Mouse (Mus musculus): ENCODE results near the gene Tmem145. TPM values are rescaled to one million over a fixed set of nuclear protein-coding genes. Genes with fewer than 3 reads are reported as not detected.
"Not testable (repeated sequence)": the region's sequence is repeated elsewhere in the genome, so short reads cannot be mapped to it uniquely, and the experiment has no call there.

Tmem145 gene
- polyA plus RNA-seq, 1 experiment from 2014 or later = 0.10 TPM

DNA sequence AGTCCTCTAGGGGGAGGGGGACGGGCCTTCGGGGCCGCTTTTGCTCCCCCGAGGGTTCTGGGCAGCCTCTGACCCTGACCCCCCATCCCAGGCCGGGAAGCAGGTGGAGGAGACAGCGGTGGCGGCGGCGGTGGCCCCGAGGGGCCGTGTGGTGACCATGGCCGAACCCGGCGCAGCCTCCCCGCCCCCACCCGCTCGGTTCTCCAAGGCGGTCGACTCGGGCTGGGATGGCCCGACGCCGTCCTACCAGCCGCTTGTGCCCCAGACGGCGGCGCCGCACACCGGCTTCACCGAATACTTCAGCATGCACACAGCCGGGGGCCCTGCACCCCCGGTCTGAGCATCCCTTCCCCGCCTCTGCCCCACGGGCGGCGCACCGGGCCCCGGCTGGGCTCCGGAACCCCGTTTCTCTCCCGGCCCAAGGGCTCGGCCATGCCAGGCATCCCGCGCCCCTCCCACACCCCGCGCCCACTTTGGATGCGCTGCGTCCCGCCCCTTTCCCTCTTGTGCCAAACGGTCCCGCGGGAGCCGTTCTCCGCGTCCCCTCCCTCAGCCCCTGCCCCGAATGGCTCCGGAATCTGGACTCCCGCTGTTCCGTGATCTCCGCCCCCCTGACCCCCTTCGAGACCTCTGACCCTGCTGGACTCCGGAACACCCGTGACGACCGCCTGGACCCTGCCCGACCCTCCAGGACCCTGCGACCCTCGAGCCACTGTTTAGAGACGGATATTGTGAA, 9.6 kb downstream of the Tmem145 start:
- Histone ChIP-seq H3K4me3 (ENCODE audit: low read length) (peak overlapping the region; percentile 55), H3K4me2 (replicated peaks; ENCODE audit: low read depth, low read length) (peak overlapping the region; percentile 85), H3K9me3 (ENCODE audit: low read length) (no peaks in the 10 kb centered on the region), H3K36me3 (ENCODE audit: insufficient read depth, low read length) (no peaks in the 10 kb centered on the region), H3K27ac (ENCODE audit: low read length) (no peak overlapping the region), H3K27me3 (ENCODE audit: insufficient read depth, low read length) (peaks cover 46% of the 10 kb centered on the region), H3K9ac (replicated peaks; ENCODE audit: low read length) (peak overlapping the region; percentile 57), H3K4me1 (ENCODE audit: insufficient read depth, low read length) (peaks cover 31% of the 10 kb centered on the region)
- WGBS = under 1% methylated on average over 61 of the region's 69 CpGs
- ATAC-seq (ENCODE audit: low FRiP score, low TSS enrichment) = no peak

DNA sequence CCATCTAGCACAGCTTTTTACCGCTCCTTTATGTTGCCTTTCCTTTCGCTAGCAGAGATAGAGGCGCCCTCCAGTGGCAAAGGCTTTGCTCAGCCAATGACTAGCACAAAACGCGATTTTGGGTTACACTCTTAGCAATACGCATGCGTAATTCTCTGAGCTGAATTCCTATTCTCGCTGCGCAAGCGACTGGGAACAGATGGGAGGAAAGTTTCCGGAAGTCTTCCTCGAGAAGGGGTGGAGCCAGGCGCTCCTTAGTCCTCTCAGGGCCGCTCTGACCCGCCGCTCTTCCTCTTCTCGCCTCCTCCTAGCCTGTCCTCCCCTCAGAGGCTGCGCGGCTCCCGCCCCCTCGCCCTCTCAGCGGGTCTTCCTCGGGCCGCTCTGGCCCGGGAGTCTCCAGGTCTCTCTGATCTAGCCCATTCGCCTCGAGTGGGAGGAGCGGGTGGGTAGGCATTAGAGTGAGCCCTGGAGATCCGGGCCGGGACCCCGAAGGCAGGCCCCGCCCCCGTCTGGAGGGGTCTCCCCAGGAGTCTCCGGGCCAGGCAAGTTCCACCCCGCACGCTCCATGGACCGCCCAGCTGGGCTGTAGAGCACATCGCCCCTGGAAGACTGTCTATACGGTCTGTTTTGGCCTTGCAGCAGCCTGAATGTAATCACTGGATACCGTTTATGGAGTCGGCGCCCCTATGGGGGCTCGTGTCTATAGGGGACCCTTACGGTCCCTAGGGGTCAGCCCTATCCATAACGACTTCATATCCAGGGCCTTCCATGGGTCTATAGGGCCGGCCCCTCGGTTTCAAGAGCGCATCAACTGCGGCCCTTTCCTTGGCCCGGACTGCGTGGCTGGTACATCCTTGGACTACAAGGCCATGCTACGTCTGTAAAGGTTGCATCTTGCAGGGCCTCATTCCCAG, 10.9 kb downstream of the Tmem145 start, which contains the start of gene Megf8:
TSS of gene Megf8 (plus strand) at position 633 of the 914 bp plus-strand sequence.
- Histone ChIP-seq H3K27me3 (ENCODE audit: insufficient read depth, low read length) (peaks cover 40% of the 10 kb centered on the region), H3K4me1 (ENCODE audit: insufficient read depth, low read length) (peaks cover 40% of the 10 kb centered on the region), H3K4me3 (ENCODE audit: low read length) (peak within 1 kb of the TSS; percentile 54), H3K9ac (replicated peaks; ENCODE audit: low read length) (peak within 1 kb of the TSS; percentile 75), H3K4me2 (replicated peaks; ENCODE audit: low read depth, low read length) (peak within 1 kb of the TSS; percentile 85), H3K27ac (ENCODE audit: low read length) (peak within 1 kb of the TSS; percentile 74), H3K36me3 (ENCODE audit: insufficient read depth, low read length) (no peaks in the 10 kb centered on the region), H3K9me3 (ENCODE audit: low read length) (no peaks in the 10 kb centered on the region)
- peak; percentile 99 for ATAC-seq (ENCODE audit: low FRiP score, low TSS enrichment)
- under 1% methylated on average over 52 of the region's 52 CpGs for WGBS

DNA sequence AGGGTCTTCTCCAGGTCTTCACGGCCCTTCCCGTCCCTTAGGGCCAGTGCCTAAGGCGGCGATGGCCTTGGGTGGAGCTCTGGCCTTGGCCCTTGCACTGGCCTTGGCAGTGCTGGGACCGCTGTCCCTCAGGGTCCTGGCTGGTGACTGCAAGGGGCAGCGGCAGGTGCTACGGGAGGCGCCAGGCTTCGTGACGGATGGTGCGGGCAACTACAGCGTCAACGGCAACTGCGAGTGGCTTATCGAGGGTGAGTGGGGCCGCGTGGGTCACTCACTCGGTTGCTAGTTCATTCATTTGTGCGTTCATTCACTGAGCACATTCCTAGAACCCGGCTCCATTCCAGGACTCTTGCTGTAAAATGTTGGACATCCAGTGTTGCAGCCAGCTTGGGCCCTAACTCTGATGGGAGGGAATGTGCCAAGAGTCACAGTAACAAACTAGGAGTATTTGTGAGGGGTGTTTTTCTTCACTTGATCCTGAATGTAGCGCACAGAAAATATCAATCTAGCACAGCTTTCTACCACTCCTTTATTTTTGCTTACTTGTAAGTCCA, 11.6 kb downstream of the Tmem145 start:
- WGBS = 8% methylated on average over 21 of the region's 21 CpGs
- Histone ChIP-seq H3K4me3 (ENCODE audit: low read length) (peak overlapping the region; percentile 54), H3K4me1 (ENCODE audit: insufficient read depth, low read length) (peaks cover 42% of the 10 kb centered on the region), H3K9ac (replicated peaks; ENCODE audit: low read length) (peak overlapping the region; percentile 75), H3K4me2 (replicated peaks; ENCODE audit: low read depth, low read length) (peak overlapping the region; percentile 74), H3K27ac (ENCODE audit: low read length) (peak overlapping the region; percentile 74), H3K9me3 (ENCODE audit: low read length) (no peaks in the 10 kb centered on the region), H3K36me3 (ENCODE audit: insufficient read depth, low read length) (no peaks in the 10 kb centered on the region), H3K27me3 (ENCODE audit: insufficient read depth, low read length) (peaks cover 33% of the 10 kb centered on the region)
- ATAC-seq (ENCODE audit: low FRiP score, low TSS enrichment) = peak; percentile 7

DNA sequence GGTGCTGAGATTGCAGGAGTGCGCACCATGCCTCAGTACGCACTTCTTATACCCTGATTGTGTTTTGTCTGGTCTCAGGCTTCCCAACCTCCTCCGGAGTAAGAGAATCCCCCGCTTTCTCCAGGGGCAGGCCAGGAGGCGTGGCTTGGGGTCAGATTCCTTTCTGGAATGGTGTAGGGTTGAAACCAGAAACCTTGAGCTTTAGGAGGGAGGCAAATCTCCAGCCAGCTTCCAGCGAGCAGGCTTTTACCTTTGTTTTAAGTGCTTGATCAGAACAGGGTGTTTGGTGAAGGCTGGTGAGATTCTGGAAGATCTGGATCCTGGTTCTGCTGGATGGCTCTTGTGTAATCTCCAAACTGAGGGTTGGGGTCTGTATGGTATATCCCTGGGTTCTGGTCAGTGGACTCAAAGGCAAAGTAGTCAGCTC, 16.2 kb downstream of the Tmem145 start:
- WGBS = 5% methylated on average over 6 of the region's 6 CpGs
- Histone ChIP-seq H3K4me3 (ENCODE audit: low read length) (peak overlapping the region; percentile 19; the same call in 1 of the 2 replicates), H3K36me3 (ENCODE audit: insufficient read depth, low read length) (0 out of 2 replicates have a peak, but pooled peaks cover 3% of the 10 kb centered on the region), H3K27me3 (ENCODE audit: insufficient read depth, low read length) (no peaks in the 10 kb centered on the region), H3K27ac (ENCODE audit: low read length) (peak overlapping the region; percentile 98), H3K4me1 (ENCODE audit: insufficient read depth, low read length) (peaks cover 27% of the 10 kb centered on the region), H3K9me3 (ENCODE audit: low read length) (no peaks in the 10 kb centered on the region), H3K9ac (replicated peaks; ENCODE audit: low read length) (peak overlapping the region; percentile 50; the same call in 1 of the 2 replicates), H3K4me2 (replicated peaks; ENCODE audit: low read depth, low read length) (peak overlapping the region; percentile 46)
- ATAC-seq (ENCODE audit: low FRiP score, low TSS enrichment) = peak; percentile 91

DNA sequence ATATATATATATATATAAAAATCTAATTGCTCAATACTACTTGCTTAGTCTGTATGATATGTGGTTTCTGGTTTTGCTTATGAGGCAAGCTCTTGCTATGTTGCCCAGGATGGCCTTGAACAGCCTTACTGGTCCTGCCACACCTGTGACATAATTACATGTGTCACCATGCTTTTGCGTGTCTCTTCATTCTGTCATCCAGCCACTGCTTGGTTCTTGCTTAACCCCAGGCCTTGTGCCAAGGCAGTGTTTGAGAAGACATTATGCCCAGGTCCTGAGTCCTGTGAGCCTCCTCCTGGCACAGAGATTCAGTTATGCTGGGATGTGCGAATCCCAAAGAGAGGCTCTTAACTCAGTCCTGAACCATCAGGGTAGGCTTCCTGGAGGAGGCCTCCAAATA, 17.3 kb downstream of the Tmem145 start:
- 0 out of 2 replicates have a peak overlapping the region, but pooled peaks have one; percentile 32 for H3K27ac ChIP-seq (ENCODE audit: low read length)
- H3K27me3 ChIP-seq (ENCODE audit: insufficient read depth, low read length) = no peaks in the 10 kb centered on the region
- H3K4me2 ChIP-seq (replicated peaks; ENCODE audit: low read depth, low read length) = no peak overlapping the region
- no peaks in the 10 kb centered on the region for H3K9me3 ChIP-seq (ENCODE audit: low read length)
- ATAC-seq (ENCODE audit: low FRiP score, low TSS enrichment) = no peak
- H3K4me1 ChIP-seq (ENCODE audit: insufficient read depth, low read length) = peaks cover 19% of the 10 kb centered on the region
- H3K9ac ChIP-seq (replicated peaks; ENCODE audit: low read length) = no peak overlapping the region
- H3K36me3 ChIP-seq (ENCODE audit: insufficient read depth, low read length) = 0 out of 2 replicates have a peak, but pooled peaks cover 6% of the 10 kb centered on the region
- 87% methylated on average over 2 of the region's 2 CpGs for WGBS
- no peak overlapping the region for H3K4me3 ChIP-seq (ENCODE audit: low read length)

DNA sequence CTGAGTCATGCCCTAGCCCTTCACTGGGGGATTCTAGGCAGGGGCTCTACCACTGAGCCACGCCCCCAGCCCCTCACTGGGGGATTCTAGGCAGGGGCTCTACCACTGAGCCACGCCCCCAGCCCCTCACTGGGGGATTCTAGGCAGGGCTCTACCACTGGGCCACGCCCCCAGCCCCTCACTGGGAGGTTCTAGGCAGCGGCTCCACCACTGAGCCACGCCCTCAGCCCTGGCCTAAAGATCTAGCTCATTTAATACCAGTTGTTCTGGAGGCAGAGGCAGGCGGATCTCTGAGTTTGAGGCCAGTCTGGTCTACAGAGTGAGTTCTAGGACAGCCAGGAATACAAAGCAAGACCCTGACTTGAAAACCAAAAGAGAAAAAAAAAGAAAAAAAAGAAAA, 19.5 kb downstream of the Tmem145 start:
- not testable (repeated sequence) for H3K4me2 ChIP-seq (replicated peaks; ENCODE audit: low read depth, low read length); H3K4me3 ChIP-seq (ENCODE audit: low read length); ATAC-seq (ENCODE audit: low FRiP score, low TSS enrichment); H3K9me3 ChIP-seq (ENCODE audit: low read length); H3K27ac ChIP-seq (ENCODE audit: low read length); H3K27me3 ChIP-seq (ENCODE audit: insufficient read depth, low read length); H3K9ac ChIP-seq (replicated peaks; ENCODE audit: low read length)
- WGBS = 97% methylated on average over 5 of the region's 6 CpGs
- peaks cover 13% of the 10 kb centered on the region for H3K36me3 ChIP-seq (ENCODE audit: insufficient read depth, low read length)
- peaks cover 22% of the 10 kb centered on the region for H3K4me1 ChIP-seq (ENCODE audit: insufficient read depth, low read length)

DNA sequence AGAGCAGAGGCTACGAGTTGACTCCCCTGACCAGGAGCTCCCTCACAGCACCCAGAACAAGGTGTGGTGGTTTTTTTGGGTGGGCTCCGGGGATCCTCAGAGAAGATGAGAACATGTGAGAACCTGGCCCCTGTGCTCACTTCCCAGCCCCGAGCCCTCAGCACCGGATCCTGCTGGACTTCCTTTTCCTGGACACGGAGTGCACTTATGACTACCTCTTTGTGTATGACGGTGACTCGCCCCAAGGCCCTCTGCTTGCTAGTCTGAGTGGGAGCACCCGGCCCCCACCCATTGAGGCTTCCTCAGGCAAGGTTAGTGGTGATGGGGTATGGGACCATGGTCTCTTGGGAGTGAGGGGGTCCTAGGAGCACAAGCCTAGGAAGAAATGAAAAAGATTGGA, 20.3 kb downstream of the Tmem145 start:
- Histone ChIP-seq H3K4me2 (replicated peaks; ENCODE audit: low read depth, low read length) (no peak overlapping the region), H3K27ac (ENCODE audit: low read length) (no peak overlapping the region), H3K9me3 (ENCODE audit: low read length) (no peaks in the 10 kb centered on the region), H3K27me3 (ENCODE audit: insufficient read depth, low read length) (no peaks in the 10 kb centered on the region), H3K4me1 (ENCODE audit: insufficient read depth, low read length) (peaks cover 21% of the 10 kb centered on the region), H3K4me3 (ENCODE audit: low read length) (no peak overlapping the region), H3K36me3 (ENCODE audit: insufficient read depth, low read length) (peaks cover 21% of the 10 kb centered on the region), H3K9ac (replicated peaks; ENCODE audit: low read length) (no peak overlapping the region)
- no peak for ATAC-seq (ENCODE audit: low FRiP score, low TSS enrichment)
- WGBS = 82% methylated on average over 8 of the region's 8 CpGs

DNA sequence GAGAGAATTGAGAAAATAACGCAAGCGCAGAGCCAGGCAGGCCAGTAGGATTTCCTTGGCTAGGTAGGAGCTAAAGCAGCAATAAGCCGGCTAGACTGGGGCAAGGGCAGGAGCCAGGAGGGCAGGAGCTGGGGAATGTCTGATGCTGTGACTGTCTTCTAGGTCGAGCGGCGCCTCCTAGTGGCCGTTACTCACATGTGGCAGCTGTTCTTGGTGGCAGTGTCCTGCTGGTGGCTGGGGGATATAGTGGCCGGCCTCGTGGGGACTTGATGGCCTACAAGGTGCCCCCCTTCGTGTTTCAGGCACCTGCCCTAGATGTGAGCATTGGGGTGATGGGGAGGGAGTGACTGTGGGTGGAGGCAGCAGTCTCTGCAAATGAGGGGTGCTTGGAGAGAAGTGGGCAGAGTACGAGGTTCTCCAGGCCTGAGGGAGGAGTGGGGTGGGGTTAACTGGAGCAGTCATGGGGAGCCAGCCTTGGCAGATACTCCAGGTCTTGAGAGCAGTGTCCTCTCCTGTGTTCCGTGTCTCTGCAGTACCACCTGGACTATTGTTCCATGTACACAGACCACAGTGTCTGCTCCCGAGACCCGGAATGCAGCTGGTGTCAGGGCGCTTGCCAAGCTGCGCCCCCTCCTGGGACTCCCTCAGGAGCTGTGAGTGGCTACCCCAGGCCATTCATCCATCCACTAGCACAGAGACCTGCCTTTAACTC, 27.8 kb downstream of the Tmem145 start:
- no peak overlapping the region for H3K27ac ChIP-seq (ENCODE audit: low read length)
- WGBS = 41% methylated on average over 16 of the region's 16 CpGs
- H3K27me3 ChIP-seq (ENCODE audit: insufficient read depth, low read length) = no peaks in the 10 kb centered on the region
- no peak overlapping the region for H3K9ac ChIP-seq (replicated peaks; ENCODE audit: low read length)
- no peak overlapping the region for H3K4me3 ChIP-seq (ENCODE audit: low read length)
- ATAC-seq (ENCODE audit: low FRiP score, low TSS enrichment) = peak; percentile 77; the same call in 1 of the 2 replicates
- H3K9me3 ChIP-seq (ENCODE audit: low read length) = no peaks in the 10 kb centered on the region
- H3K4me2 ChIP-seq (replicated peaks; ENCODE audit: low read depth, low read length) = no peak overlapping the region
- peaks cover 44% of the 10 kb centered on the region for H3K36me3 ChIP-seq (ENCODE audit: insufficient read depth, low read length)
- H3K4me1 ChIP-seq (ENCODE audit: insufficient read depth, low read length) = peaks cover 10% of the 10 kb centered on the region; the same call in 1 of the 2 replicates

DNA sequence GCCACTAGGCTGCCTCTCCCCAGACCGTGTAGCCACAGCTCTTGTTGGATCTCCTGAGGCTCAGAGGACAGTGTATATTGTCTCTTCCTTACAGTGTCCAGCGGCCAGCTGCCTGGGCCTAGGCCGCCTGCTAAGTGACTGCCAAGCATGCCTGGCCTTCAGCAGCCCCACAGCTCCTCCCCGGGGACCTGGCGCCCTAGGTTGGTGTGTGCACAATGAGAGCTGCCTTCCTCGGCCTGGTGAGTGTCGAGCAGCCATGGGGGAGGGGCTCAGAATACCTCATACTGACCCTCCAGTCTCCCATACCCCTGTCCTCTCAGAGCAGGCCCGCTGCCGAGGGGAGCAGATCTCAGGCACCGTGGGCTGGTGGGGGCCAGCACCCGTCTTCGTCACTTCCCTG, 28.6 kb downstream of the Tmem145 start:
- WGBS = 83% methylated on average over 12 of the region's 12 CpGs
- H3K9ac ChIP-seq (replicated peaks; ENCODE audit: low read length) = no peak overlapping the region
- H3K4me2 ChIP-seq (replicated peaks; ENCODE audit: low read depth, low read length) = no peak overlapping the region
- H3K27me3 ChIP-seq (ENCODE audit: insufficient read depth, low read length) = no peaks in the 10 kb centered on the region
- H3K4me1 ChIP-seq (ENCODE audit: insufficient read depth, low read length) = peaks cover 10% of the 10 kb centered on the region; the same call in 1 of the 2 replicates
- H3K4me3 ChIP-seq (ENCODE audit: low read length) = no peak overlapping the region
- ATAC-seq (ENCODE audit: low FRiP score, low TSS enrichment) = peak; percentile 55; the same call in 1 of the 2 replicates
- peaks cover 44% of the 10 kb centered on the region for H3K36me3 ChIP-seq (ENCODE audit: insufficient read depth, low read length)
- no peaks in the 10 kb centered on the region for H3K9me3 ChIP-seq (ENCODE audit: low read length)
- H3K27ac ChIP-seq (ENCODE audit: low read length) = no peak overlapping the region

All from kidney, embryonic 16.5 days (tissue).